Mouse (Mus musculus) C2C12 (cell line): Measurements from ENCODE around the gene Polr2l.

ENCODE experiments used
- CEBPB ChIP-seq: IDR thresholded peaks from one replicate; pipeline ENCODE4 v1.6.1; 2011; ENCODE audit warnings: low read depth, mild to moderate bottlenecking, control low read depth, moderate library complexity
- CTCF ChIP-seq: IDR thresholded peaks from one replicate; pipeline ENCODE4 v1.5.1; 2011; ENCODE audit not compliant: control insufficient read depth, insufficient read depth, insufficient read length
- FOSL1 ChIP-seq: IDR thresholded peaks from one replicate; pipeline ENCODE4 v1.8.0; 2011; ENCODE audit warnings: mild to moderate bottlenecking, low read length; ENCODE audit not compliant: poor library complexity, insufficient read depth, severe bottlenecking
- MAX ChIP-seq: IDR thresholded peaks from one replicate; pipeline ENCODE4 v1.6.1; 2011; ENCODE audit warnings: mild to moderate bottlenecking, control low read depth
- MYOD1 ChIP-seq: IDR thresholded peaks from one replicate; pipeline ENCODE4 v1.6.1; 2011; ENCODE audit warnings: low read depth; ENCODE audit not compliant: control insufficient read depth, insufficient read length
- MYOG ChIP-seq: IDR thresholded peaks from one replicate; pipeline ENCODE4 v1.6.1; 2011; ENCODE audit not compliant: control insufficient read depth, insufficient read length; ENCODE audit errors: extremely low read depth
- USF1 ChIP-seq: IDR thresholded peaks from one replicate; pipeline ENCODE4 v1.6.1; 2011; ENCODE audit warnings: low read depth, mild to moderate bottlenecking, control low read depth, moderate library complexity

DNA sequence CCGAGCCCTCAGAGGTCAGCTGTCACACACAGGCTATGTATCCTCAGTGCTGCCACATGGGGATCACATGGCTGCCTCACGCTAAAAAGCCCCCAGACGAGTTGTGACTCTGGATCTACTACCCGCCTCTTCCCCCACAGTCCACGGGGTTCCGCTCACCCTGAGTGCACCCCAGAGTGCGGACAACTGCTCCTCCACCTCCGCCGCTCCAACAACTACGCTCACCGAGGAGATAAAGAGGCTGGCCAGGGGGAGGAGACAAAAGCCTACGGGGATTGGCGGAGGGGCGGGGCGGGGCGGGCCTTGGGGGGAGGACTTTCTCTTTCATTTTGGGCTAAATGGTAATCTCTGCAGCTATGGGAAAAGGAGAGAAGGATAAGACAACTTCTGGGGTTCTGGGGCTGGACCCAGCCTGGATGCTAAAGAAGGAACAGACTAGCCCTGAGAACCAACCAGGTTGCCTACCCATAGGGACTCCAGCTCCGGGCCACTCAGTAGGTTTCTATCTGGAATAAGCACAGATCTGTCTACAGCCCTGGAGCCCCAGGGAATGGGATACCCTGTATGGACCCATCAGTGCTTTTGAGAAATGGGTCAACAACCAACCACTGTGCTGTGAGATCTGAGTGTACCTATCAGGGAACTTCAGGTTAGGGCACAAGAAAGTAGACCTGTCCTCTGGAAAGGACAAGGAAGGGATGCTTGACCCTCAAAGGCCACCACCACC lies 39.6 kb downstream of the Polr2l start:
- TF ChIP-seq CTCF (no peak), MYOG (no peak), MYOD1 (no peak), FOSL1 (no peak), CEBPB (no peak), USF1 (no peak), MAX (no peak)
